Mouse (Mus musculus) CH12.LX (cell line): ENCODE data around the gene Nmur1. TPM values are rescaled to one million over a fixed set of nuclear protein-coding genes. Genes with fewer than 3 reads are reported as not detected.

ENCODE experiments used
- DNase-seq: peaks from one replicate; pipeline ENCODE4 v3.0.0-alpha.2; 2013; ENCODE audit errors: extremely low read depth
- H3K27ac ChIP-seq: 2 replicates; pipeline ENCODE4 v1.5.1; 2012; ENCODE audit warnings: low read depth, mild to moderate bottlenecking, control low read depth, moderate library complexity; ENCODE audit not compliant: insufficient read depth
- H3K27me3 ChIP-seq: replicated peaks from 2 replicates; pipeline ENCODE3; 2012; ENCODE audit warnings: inconsistent platforms
- H3K36me3 ChIP-seq, 2 experiments: replicated peaks in 1 of 2; 2 replicates each; pipeline versions ENCODE3 to v1.6.1; 2012; ENCODE audit warnings: inconsistent platforms in 1 of 2, low read length in 1 of 2, mild to moderate bottlenecking in 1 of 2, mixed read lengths in 1 of 2, moderate library complexity in 1 of 2; ENCODE audit not compliant: control insufficient read depth in 1 of 2, insufficient read depth in 1 of 2
- H3K4me1 ChIP-seq, 2 experiments: 2 replicates each; pipeline ENCODE4 v1.6.1; 2012; ENCODE audit warnings: inconsistent platforms in 1 of 2, moderate library complexity in 1 of 2; ENCODE audit not compliant: insufficient read depth in 2 of 2, control insufficient read depth in 1 of 2
- H3K4me2 ChIP-seq: 2 replicates; pipeline ENCODE4 v1.6.1; 2012; ENCODE audit warnings: low read depth, mild to moderate bottlenecking, control low read depth; ENCODE audit not compliant: poor library complexity, insufficient read depth, severe bottlenecking
- H3K4me3 ChIP-seq, 3 experiments: fragments of 150-350 bp in 1 of 3; sonication (generic) in 1 of 3; replicated peaks in 1 of 3; 2 replicates each; pipeline versions ENCODE3 to v1.5.1; 2011 to 2012; ENCODE audit warnings: low read depth in 2 of 3, low read length in 2 of 3, mild to moderate bottlenecking in 2 of 3, moderate library complexity in 2 of 3, control low read depth in 1 of 3, improper control_type of control experiment in 1 of 3, inconsistent platforms in 1 of 3, mixed read lengths in 1 of 3; ENCODE audit not compliant: poor library complexity in 1 of 3
- H3K79me2 ChIP-seq: replicated peaks from 2 replicates; pipeline ENCODE4 v1.6.1; 2012; ENCODE audit warnings: mild to moderate bottlenecking, moderate library complexity; ENCODE audit not compliant: control insufficient read depth, poor library complexity, insufficient read depth, severe bottlenecking; ENCODE audit errors: extremely low read depth
- H3K9ac ChIP-seq: 2 replicates; pipeline ENCODE4 v1.6.1; 2012; ENCODE audit warnings: low read depth, mild to moderate bottlenecking, control low read depth, moderate library complexity; ENCODE audit not compliant: insufficient read depth
- H3K9me3 ChIP-seq: replicated peaks from 2 replicates; pipeline ENCODE3; 2012; ENCODE audit warnings: low read length, inconsistent platforms, mixed read lengths
- CHD1 ChIP-seq: IDR thresholded peaks from 2 replicates; pipeline ENCODE4 v1.6.1; 2012; ENCODE audit warnings: low read depth, low read length, improper control_type of control experiment, inconsistent platforms
- CHD2 ChIP-seq: IDR thresholded peaks from 2 replicates; pipeline ENCODE4 v1.6.1; 2011; ENCODE audit warnings: low read length, improper control_type of control experiment
- E2F4 ChIP-seq: IDR thresholded peaks from 2 replicates; pipeline ENCODE4 v1.6.1; 2011; ENCODE audit warnings: low read depth, low read length, improper control_type of control experiment; ENCODE audit not compliant: insufficient replicate concordance
- ELF1 ChIP-seq: IDR thresholded peaks from 2 replicates; pipeline ENCODE4 v1.6.1; 2014; ENCODE audit warnings: low read depth, mild to moderate bottlenecking, inconsistent platforms, low read length, improper control_type of control experiment
- GABPA ChIP-seq: IDR thresholded peaks from 2 replicates; pipeline ENCODE4 v1.6.1; 2012; ENCODE audit warnings: low read depth, low read length, improper control_type of control experiment, inconsistent platforms; ENCODE audit not compliant: insufficient replicate concordance
- HCFC1 ChIP-seq: IDR thresholded peaks from 2 replicates; pipeline ENCODE4 v1.6.1; 2012; ENCODE audit warnings: low read depth, mild to moderate bottlenecking, inconsistent platforms, low read length, improper control_type of control experiment
- KAT2A ChIP-seq: IDR thresholded peaks from 2 replicates; pipeline ENCODE4 v1.6.1; 2012; ENCODE audit warnings: low read length, improper control_type of control experiment, inconsistent platforms; ENCODE audit not compliant: insufficient replicate concordance
- MAFK ChIP-seq: IDR thresholded peaks from 2 replicates; pipeline ENCODE4 v1.6.1; 2011; ENCODE audit warnings: low read length, improper control_type of control experiment; ENCODE audit not compliant: insufficient replicate concordance
- MAX ChIP-seq: IDR thresholded peaks from 2 replicates; pipeline ENCODE4 v1.6.1; 2011; ENCODE audit warnings: low read length, improper control_type of control experiment
- MAZ ChIP-seq: IDR thresholded peaks from 2 replicates; pipeline ENCODE4 v1.6.1; 2012; ENCODE audit warnings: low read depth, mild to moderate bottlenecking, inconsistent platforms, low read length, improper control_type of control experiment, moderate library complexity
- MEF2A ChIP-seq: IDR thresholded peaks from 2 replicates; pipeline ENCODE4 v1.6.1; 2014; ENCODE audit warnings: low read depth, mild to moderate bottlenecking, inconsistent platforms, low read length, improper control_type of control experiment, borderline replicate concordance
- MYC ChIP-seq: IDR thresholded peaks from 2 replicates; pipeline ENCODE4 v1.6.1; 2011; ENCODE audit warnings: low read depth, mild to moderate bottlenecking, improper control_type of control experiment, low read length
- NELFE ChIP-seq: IDR thresholded peaks from 2 replicates; pipeline ENCODE4 v1.6.1; 2011; ENCODE audit warnings: low read depth, low read length, improper control_type of control experiment
- NRF1 ChIP-seq: IDR thresholded peaks from 2 replicates; pipeline ENCODE4 v1.6.1; 2014; ENCODE audit warnings: low read depth, mild to moderate bottlenecking, inconsistent platforms, low read length, improper control_type of control experiment, moderate library complexity
- RAD21 ChIP-seq: IDR thresholded peaks from 2 replicates; pipeline ENCODE4 v1.6.1; 2011; ENCODE audit warnings: low read depth, mild to moderate bottlenecking, low read length, improper control_type of control experiment, moderate library complexity
- RCOR1 ChIP-seq: conservative IDR thresholded peaks from 2 replicates; pipeline ENCODE4 v1.6.1; 2012; ENCODE audit warnings: low read depth, mild to moderate bottlenecking, inconsistent platforms, low read length, improper control_type of control experiment
- SIN3A ChIP-seq: IDR thresholded peaks from 2 replicates; pipeline ENCODE4 v1.6.1; 2012; ENCODE audit warnings: low read length, improper control_type of control experiment, inconsistent platforms
- SMC3 ChIP-seq: IDR thresholded peaks from 2 replicates; pipeline ENCODE4 v1.6.1; 2011; ENCODE audit warnings: low read depth, low read length, improper control_type of control experiment
- TBP ChIP-seq: conservative IDR thresholded peaks from 2 replicates; pipeline ENCODE4 v1.6.1; 2011; ENCODE audit warnings: low read depth, low read length, improper control_type of control experiment
- TCF12 ChIP-seq: IDR thresholded peaks from 2 replicates; pipeline ENCODE4 v1.6.1; 2014; ENCODE audit warnings: low read depth, mild to moderate bottlenecking, inconsistent platforms, low read length, improper control_type of control experiment
- UBTF ChIP-seq: IDR thresholded peaks from 2 replicates; pipeline ENCODE4 v1.6.1; 2012; ENCODE audit warnings: low read depth, mild to moderate bottlenecking, inconsistent platforms, low read length, improper control_type of control experiment, moderate library complexity
- USF1 ChIP-seq: IDR thresholded peaks from 2 replicates; pipeline ENCODE4 v1.6.1; 2014; ENCODE audit warnings: low read depth, mild to moderate bottlenecking, inconsistent platforms, low read length, improper control_type of control experiment
- USF2 ChIP-seq: conservative IDR thresholded peaks from 2 replicates; pipeline ENCODE4 v1.6.1; 2011; ENCODE audit warnings: low read depth, low read length, improper control_type of control experiment
- ZC3H11A ChIP-seq: IDR thresholded peaks from 2 replicates; pipeline ENCODE4 v1.6.1; 2012; ENCODE audit warnings: low read depth, mild to moderate bottlenecking, inconsistent platforms, low read length, improper control_type of control experiment
- ZMIZ1 ChIP-seq: IDR thresholded peaks from 2 replicates; pipeline ENCODE4 v1.6.1; 2012; ENCODE audit warnings: low read depth, mild to moderate bottlenecking, inconsistent platforms, low read length, improper control_type of control experiment
- dilution Hi-C: fragments of 300-500 bp; cut with MboI; formaldehyde crosslinking; loops from 2 replicates; pipeline ENCODE4 v1.14.3; 2020; ENCODE audit warnings: low sequenced_read_pairs; ENCODE audit not compliant: extremely low pct_unique_long_range_greater_than_20kb, extremely low pct_ligation_motif_present
- in situ Hi-C: fragments of 300-500 bp; cut with MboI; formaldehyde crosslinking; loops from 3 replicates; pipeline ENCODE4 v1.14.3; 2019; ENCODE audit warnings: low sequenced_read_pairs, low pct_ligation_motif_present, low pct_unique_long_range_greater_than_20kb, mixed read lengths
- polyA plus RNA-seq: library from polyadenylated mRNA; unstranded; fragments of >175 nt; gene quantifications from 2 replicates; pipeline ENCODE4 v1.2.1, GENCODE M21; 2012; ENCODE audit warnings: low read depth; ENCODE audit not compliant: insufficient read length
- total RNA-seq, 2 experiments: library from RNA; depleted of rRNA; stranded (reverse); fragments of 300-350 nt in 1 of 2; fragments of >200 nt in 1 of 2; gene quantifications; 2 replicates each; pipeline ENCODE4 v1.2.3; 2012 to 2014

The Nmur1 gene
- total and polyA plus RNA-seq, 3 experiments: 0.16 TPM; not detected in 2

DNA sequence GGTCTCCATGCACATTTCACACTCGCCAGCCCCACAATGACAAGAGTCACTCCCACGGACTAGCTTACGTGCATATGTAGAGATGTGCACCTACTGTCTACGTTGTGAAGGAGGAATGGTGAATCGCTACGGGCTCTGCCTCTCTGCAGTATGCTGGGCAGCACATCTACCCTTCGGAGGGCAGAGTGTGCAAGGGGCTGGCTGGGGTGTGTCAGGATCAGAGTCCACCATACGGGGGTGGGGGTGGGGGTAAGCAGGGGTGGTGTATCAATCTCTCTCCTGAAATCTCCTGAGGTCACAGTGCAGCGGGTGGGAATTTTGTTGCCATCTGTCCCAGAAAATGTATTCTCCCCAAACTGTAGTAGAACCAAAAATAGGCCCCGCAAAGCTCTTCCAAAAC is 17.5 kb downstream of the Nmur1 start:
- Histone ChIP-seq H3K4me1 (peaks cover 4 to 10% of the 10 kb centered on the region in 2 experiments; a peak in 3 of 4 replicates), H3K27me3 (no peaks in the 10 kb centered on the region), H3K36me3 (no peaks in the 10 kb centered on the region), H3K79me2 (no peaks in the 10 kb centered on the region), H3K4me3 (no peak overlapping the region), H3K9me3 (peaks cover 3% of the 10 kb centered on the region), H3K27ac (no peak overlapping the region), H3K9ac (no peak overlapping the region), H3K4me2 (no peak overlapping the region)
- in situ Hi-C loops: no loop called here
- TF ChIP-seq MAFK (no peak), SMC3 (no peak), NELFE (no peak), GABPA (no peak), MAX (no peak), RCOR1 (no peak), SIN3A (no peak), KAT2A (no peak), NRF1 (no peak), MEF2A (no peak), ZMIZ1 (no peak), TBP (no peak), TCF12 (no peak), UBTF (no peak), CHD2 (no peak), CHD1 (no peak)
- no peak for DNase-seq
- dilution Hi-C loops: no loop called here

DNA sequence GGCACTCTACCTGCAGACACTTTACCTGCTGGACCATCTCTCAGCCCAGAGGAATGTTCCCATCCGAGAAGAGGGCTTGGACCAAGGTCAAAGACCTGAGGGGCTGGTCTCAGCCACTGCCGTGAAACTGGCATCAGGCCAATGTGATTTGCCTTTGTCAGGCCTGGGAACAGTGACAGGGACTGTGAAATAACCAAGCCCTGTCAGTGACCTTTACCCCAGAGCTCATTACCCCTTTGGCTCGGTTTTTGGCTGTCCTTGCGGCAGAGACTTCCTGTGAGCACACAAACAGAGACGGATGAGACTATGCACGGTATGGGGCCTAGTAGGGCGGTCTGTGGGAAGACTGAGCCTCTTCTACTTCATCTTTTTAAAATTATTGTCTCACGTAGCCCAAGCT is 19.1 kb downstream of the Nmur1 start:
- H3K9me3 ChIP-seq: peaks cover 3% of the 10 kb centered on the region
- TF ChIP-seq NELFE (no peak), ZC3H11A (no peak), TBP (no peak), HCFC1 (no peak), SMC3 (no peak), ZMIZ1 (no peak), ELF1 (no peak), CHD2 (no peak), MYC (no peak), MAZ (no peak), NRF1 (no peak), E2F4 (no peak), RAD21 (no peak), USF2 (no peak), USF1 (no peak)
- TF ChIP-seq, all 38 proteins: peak for 0
- no peaks in the 10 kb centered on the region for H3K79me2 ChIP-seq
- in situ Hi-C loops: no loop called here
- H3K27ac ChIP-seq: no peak overlapping the region
- peaks cover 4 to 10% of the 10 kb centered on the region in 2 experiments; a peak in 3 of 4 replicates for H3K4me1 ChIP-seq
- dilution Hi-C loops: no loop called here
- no peaks in the 10 kb centered on the region for H3K36me3 ChIP-seq
- no peak overlapping the region for H3K4me2 ChIP-seq
- no peak for DNase-seq
- no peak overlapping the region for H3K4me3 ChIP-seq
- no peaks in the 10 kb centered on the region for H3K27me3 ChIP-seq
- no peak overlapping the region for H3K9ac ChIP-seq
